Mouse (Mus musculus) neural tube, embryonic 11.5 days (tissue): ENCODE measurements at regions not wholly inside any gene's neighbourhood (a gene's known extent, or its start where the extent isn't known, plus 50 kb on each side); places are given as distances from the start of the nearest gene placed in this dataset.

Experiments
- ATAC-seq: fragments of 200-750 bp; cut with Nextera tagmentation; 2 replicates; pipeline ENCODE4 v1.8.0; 2017; ENCODE audit warnings: moderate number of reproducible peaks, mild to moderate bottlenecking, moderate TSS enrichment, moderate library complexity; ENCODE audit not compliant: insufficient read depth, low FRiP score, low TSS enrichment
- DNase-seq: peaks from one replicate; pipeline ENCODE4 v3.0.0-alpha.2; 2015; ENCODE audit warnings: low spot score
- H3K27ac ChIP-seq: fragments of 300-500 bp; sonication (generic); 2 replicates; pipeline ENCODE4 v1.5.1; 2014; ENCODE audit warnings: low read depth, mild to moderate bottlenecking, low read length
- H3K27me3 ChIP-seq: fragments of 300-500 bp; sonication (generic); 2 replicates; pipeline ENCODE4 v1.6.1; 2014; ENCODE audit warnings: mild to moderate bottlenecking, low read length, mixed read lengths; ENCODE audit not compliant: control insufficient read depth, insufficient read depth
- H3K36me3 ChIP-seq: fragments of 300-500 bp; sonication (generic); 2 replicates; pipeline ENCODE4 v1.6.1; 2014; ENCODE audit warnings: mild to moderate bottlenecking, low read length, moderate library complexity, mixed read lengths; ENCODE audit not compliant: control insufficient read depth, insufficient read depth
- H3K4me1 ChIP-seq: fragments of 300-500 bp; sonication (generic); 2 replicates; pipeline ENCODE4 v1.6.1; 2014; ENCODE audit warnings: low read length, mixed read lengths; ENCODE audit not compliant: control insufficient read depth, insufficient read depth
- H3K4me2 ChIP-seq: fragments of 300-500 bp; sonication (generic); 2 replicates; pipeline ENCODE4 v1.6.1; 2014; ENCODE audit warnings: low read depth, mild to moderate bottlenecking, moderate library complexity
- H3K4me3 ChIP-seq: fragments of 300-500 bp; sonication (generic); 2 replicates; pipeline ENCODE4 v1.5.1; 2014; ENCODE audit warnings: low read depth, low read length
- H3K9ac ChIP-seq: fragments of 300-500 bp; sonication (generic); 2 replicates; pipeline ENCODE4 v1.6.1; 2014; ENCODE audit warnings: mild to moderate bottlenecking, low read length
- H3K9me3 ChIP-seq: fragments of 300-500 bp; sonication (generic); 2 replicates; pipeline ENCODE4 v1.6.1; 2016; ENCODE audit warnings: low read length; ENCODE audit not compliant: control insufficient read depth
- WGBS: fragments of 180-500 bp; shearing (Covaris S2); extraction: QIAGEN DNeasy Blood & Tissue Kit; methylation state at CpG from one replicate; pipeline ENCODE4 v1.1.7; 2014; 5-methylcytosine and 5-hydroxymethylcytosine counted together

DNA sequence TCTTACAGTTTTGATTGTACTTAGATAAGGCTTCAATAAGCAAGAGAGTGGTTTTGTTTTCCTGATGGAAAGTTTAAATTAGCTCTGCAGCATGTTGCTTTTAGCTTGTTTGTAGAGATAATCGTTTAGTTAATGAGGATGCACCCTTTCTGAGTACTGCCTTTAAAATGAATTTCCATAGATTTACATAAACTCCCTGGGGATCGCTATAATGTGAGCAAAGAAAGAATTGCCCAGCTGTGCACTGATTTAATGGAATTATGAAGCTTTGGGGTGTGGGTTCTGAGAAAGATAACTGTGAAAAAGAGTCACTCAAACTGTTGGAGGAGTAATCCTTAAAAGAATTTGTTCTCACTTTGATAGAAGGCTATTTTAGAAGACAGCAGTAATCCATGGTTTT lies 91.9 kb upstream of the Stxbp5 start:
- Histone ChIP-seq H3K9me3 (no peaks in the 10 kb centered on the region), H3K27ac (no peak overlapping the region), H3K4me1 (no peaks in the 10 kb centered on the region), H3K27me3 (no peaks in the 10 kb centered on the region), H3K36me3 (no peaks in the 10 kb centered on the region), H3K9ac (no peak overlapping the region), H3K4me2 (no peak overlapping the region), H3K4me3 (no peak overlapping the region)
- WGBS, result 79% methylated on average over 2 of the region's 2 CpGs
- ATAC-seq, result no peak
- DNase-seq, result no peak

DNA sequence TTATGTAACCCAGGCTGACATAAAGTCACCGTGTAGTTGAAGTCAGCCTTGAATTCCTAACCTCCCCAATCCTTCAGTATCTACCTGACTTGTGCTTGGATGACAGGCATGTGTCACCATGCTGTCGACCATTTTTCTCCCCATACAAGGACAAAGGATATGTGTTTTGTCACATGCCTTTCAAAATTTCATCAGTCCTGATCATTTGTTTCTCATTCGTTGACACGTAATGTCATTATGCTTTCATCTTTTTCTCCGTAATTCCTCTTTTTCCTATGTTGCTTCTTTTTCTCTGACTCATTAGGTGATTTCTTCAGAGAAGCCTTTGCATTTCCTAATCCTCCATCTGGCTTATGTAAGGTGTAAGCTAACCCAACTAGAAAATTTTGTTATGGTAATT lies 84.5 kb upstream of the Stxbp5 start:
- no peak overlapping the region for H3K27ac ChIP-seq
- no peaks in the 10 kb centered on the region for H3K9me3 ChIP-seq
- no peak overlapping the region for H3K4me2 ChIP-seq
- no peaks in the 10 kb centered on the region for H3K36me3 ChIP-seq
- H3K4me1 ChIP-seq, result no peaks in the 10 kb centered on the region
- H3K9ac ChIP-seq, result no peak overlapping the region
- DNase-seq, result no peak
- no peak overlapping the region for H3K4me3 ChIP-seq
- no peak for ATAC-seq
- 91% methylated on average over 5 of the region's 5 CpGs for WGBS
- H3K27me3 ChIP-seq, result no peaks in the 10 kb centered on the region

DNA sequence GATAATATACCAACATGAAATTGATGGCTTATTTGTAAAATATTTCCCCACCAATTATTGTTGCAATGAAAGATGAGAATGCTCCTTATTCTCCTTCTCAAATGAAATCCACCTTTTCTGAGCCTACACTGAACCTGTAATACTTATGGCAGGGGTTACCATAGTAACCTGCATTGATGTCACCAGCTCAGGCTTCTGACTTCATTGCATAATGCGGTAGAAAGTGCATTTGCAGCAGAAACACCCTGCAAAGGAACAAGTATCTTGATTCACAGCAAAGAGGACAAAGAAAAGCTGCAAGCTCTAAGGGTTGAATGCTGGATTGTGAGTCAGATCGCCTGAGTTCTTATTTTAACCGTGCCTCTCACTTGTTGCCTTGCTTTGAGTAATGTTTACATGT lies 75.5 kb upstream of the Stxbp5 start:
- H3K4me3 ChIP-seq, result no peak overlapping the region
- DNase-seq (no peak), ATAC-seq (no peak)
- no peak overlapping the region for H3K4me2 ChIP-seq
- no peaks in the 10 kb centered on the region for H3K4me1 ChIP-seq
- no peak overlapping the region for H3K27ac ChIP-seq
- H3K9me3 ChIP-seq, result no peaks in the 10 kb centered on the region
- H3K27me3 ChIP-seq, result no peaks in the 10 kb centered on the region
- no peak overlapping the region for H3K9ac ChIP-seq
- WGBS, result 54% methylated on average over 3 of the region's 3 CpGs
- H3K36me3 ChIP-seq, result no peaks in the 10 kb centered on the region
